Mouse (Mus musculus) heart, adult 9 months (tissue): ENCODE measurements around the gene St6galnac6.

Source experiments
- DNase-seq, 2 experiments: peaks; one replicate each; pipeline ENCODE4 v3.0.0; 2022; ENCODE audit warnings: low spot score in 2 of 2

The St6galnac6 gene

DNA sequence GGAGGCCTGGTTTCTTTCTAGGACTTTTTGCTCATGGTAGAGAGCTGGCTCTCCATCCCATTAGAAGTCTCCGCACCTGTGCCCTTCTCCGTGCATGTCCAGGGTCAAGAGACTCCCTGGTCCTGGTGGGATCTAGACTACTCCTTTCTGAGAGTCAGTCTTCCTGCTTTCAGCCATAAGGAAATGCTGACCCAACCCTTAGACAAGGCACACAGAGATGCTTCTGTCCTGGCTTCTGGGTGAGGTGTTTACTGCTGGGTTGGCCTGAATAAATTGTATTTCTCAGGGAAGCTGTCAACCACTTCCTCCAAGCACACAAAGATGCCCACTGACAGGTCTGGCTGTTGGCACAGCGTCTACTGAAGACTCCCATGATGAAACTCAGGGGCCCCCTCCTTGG, at the start of gene St6galnac6:
TSS of gene St6galnac6 (plus strand) at position 301 of the 400 bp plus-strand sequence.
- no peak for DNase-seq

DNA sequence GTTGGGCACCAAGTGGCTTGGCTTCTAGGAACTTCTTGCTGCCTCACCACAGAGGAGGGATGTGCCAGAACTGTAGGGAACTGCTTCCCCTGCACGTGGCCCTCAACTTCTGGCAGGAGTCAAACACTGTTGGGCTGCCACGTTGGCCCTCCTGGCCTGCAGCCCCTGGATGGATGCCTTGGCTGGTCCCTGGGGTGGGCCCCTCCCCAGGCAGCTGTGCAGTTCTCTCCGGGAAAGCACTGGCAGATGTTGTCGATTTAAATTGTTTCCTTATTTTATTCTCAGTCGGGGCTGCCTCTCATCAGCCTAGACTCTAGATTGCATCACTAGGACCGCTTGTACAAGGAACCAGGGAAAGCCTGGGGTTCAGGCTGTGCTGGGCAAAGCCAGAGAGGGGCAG, 49.7 kb upstream of the St6galnac6 start:
- DNase-seq: peak; percentile 82 to 86

DNA sequence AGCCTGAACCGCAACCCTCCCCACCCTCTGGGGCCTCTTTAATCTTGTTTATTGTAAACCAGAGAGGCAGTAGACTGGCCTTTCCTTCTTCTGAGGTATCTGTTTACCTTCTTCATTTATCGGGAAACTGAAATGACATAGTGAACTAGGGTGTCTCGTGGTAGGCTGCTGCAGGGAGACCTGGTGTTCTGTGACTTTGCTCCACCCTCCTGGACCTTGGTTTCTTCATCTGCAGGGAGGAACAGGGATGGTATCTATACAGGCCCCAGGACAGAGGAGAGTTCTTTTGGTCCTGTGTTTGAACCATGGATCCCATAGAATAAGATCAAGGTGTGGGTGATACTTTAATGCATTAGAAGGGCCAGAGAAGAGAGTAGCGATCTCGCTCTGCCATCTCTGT, 48.3 kb upstream of the St6galnac6 start:
- no peak for DNase-seq

DNA sequence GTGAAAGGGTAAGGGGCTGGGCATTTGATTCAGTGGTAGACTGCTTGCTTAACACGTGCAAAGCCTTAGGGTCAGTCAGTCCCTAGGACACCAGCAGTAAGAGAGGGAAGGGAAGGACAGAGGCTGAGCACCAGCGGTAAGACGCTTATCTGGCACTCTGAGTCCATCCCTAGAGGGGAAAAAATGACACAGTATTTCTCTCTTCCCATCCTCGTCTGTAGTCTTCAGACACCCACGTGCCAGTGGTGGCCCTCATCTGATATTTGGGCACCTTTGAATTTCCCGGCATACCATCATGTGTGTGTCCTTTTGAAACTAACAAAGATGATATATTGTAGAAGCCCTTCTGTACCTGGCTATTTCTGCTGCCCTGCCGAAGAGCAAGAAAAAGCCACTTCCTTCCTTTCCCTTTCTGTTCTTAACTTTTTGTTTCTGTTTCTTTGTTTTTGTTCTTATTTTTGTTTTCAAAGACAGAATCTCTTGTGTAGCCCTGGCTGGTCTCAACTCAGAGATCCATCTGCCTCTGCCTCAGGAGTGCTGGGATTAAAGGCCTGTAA, 45.8 kb upstream of the St6galnac6 start:
- DNase-seq: no peak

DNA sequence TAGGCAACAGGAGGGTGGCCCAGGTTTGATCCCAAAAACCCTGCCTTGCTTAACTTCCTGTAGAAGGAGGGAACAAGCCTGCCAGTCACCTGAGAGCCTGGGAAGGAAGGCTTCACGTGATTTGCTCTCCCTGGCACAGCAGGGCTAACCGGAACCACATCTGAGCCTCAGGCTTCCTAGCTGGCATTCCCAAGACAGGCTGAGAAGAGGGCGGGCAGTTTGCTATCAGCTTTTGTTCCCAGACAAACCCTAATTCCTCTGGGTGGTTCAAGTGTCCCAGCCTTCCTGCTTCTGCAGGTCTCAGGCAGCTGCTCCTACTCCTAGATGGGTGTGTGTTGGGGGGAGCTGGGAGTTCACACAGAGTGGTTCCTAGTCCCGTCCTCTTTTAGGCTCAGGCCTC, 44.0 kb upstream of the St6galnac6 start:
- DNase-seq: no peak

DNA sequence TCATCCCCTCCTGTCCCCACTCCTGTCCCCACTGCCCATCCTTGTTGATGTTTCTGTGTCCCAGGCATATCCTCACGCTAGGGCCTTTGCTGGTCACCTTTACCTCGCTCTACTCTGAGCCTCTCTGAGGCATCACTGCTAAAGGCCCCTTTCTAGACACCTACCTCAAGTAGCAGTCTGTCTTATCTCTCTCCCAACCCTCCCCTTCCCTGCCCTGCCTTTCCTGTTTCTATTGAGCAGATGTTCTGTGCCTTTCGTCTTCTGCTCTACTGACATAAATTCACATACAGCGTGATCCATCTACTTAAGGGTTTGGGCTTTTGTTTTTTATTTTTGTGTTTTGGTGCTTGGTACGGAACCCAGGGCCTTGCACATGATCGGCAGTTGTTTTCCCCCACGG, 43.5 kb upstream of the St6galnac6 start:
- no peak for DNase-seq

DNA sequence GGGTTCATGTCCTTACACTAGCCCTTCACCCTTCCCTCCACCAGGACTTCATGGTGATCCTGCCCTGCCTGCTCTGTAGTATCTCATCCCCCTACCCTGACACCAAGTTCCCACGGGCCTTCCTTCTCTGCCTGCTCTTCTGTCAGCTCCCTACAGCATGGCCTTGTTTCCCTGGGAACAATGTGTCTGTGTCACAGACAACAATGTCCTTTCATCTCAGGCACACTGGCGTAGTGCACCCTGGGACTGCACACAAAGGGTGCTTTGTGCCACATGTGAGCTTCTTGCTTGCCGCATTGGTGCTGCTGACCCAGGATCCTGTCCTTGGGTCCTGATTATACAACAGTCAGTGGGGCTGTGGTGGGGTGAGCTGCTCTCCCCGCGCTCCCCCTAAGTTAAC, 39.9 kb upstream of the St6galnac6 start:
- DNase-seq: no peak

DNA sequence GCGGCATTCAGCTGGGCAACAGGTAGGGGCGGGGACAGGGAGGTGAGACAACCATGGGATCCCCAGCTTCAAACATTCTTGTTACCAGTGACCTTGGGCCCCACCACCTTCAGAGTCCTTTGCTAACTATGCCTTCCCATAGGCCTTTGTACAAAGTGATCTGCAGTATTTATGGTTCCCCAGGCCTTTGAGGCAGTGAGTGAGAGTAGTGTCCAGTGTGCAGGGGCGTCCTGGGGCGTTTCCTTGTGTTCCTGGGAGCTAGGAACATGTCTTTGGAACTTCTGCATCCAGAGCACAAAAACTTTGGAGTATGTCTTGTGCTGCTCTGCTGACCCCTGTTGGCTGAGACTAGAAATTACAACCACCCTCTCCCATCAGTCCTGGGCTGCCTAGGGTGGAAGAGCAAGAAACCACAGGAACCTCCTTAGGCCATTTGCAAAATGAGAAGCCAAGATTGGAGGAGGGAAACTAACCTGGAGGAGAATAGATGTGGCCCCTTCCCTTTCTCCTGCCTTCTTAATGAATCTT, 32.9 kb upstream of the St6galnac6 start:
- peak; percentile 59 to 75 for DNase-seq

DNA sequence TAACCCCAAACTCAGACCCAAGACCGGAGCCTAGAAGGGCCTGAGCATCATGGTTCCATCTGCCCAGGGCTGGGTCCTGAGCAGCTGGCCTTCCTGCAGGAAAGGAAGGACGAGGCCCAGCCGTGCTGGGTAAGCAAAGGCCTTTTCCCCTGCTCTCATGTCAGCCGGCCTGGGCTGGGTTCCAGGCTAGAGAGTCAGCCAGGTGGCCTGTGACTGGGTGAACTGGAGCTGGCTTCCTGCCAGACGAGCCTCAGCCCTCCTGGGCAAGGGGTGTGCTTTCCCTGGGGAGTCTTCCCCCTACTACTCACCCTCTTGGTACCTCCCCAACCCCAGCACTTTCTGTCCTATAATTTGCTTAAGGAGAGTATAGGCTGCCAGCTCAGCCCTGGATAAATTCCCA, 31.4 kb upstream of the St6galnac6 start:
- DNase-seq: no peak

DNA sequence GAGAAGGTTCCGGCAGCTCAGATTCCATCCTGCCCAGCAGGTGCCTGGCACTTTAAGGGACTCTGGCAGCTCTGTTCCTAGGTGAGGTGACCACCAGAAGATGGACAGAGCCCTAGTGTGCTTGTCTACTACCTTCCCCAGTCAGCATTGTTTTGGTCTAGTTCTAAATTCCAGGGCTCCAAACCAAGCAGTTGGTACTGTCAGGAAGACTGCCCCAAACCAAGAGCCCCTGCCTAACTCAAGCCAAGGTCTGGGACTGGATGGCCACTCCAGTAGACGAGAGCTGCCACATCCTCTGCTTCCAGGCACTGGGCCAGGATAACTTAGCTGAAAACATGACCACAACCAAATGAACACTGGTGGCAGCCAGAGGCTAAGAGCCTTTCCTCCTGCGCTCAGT, 30.6 kb upstream of the St6galnac6 start:
- no peak for DNase-seq

DNA sequence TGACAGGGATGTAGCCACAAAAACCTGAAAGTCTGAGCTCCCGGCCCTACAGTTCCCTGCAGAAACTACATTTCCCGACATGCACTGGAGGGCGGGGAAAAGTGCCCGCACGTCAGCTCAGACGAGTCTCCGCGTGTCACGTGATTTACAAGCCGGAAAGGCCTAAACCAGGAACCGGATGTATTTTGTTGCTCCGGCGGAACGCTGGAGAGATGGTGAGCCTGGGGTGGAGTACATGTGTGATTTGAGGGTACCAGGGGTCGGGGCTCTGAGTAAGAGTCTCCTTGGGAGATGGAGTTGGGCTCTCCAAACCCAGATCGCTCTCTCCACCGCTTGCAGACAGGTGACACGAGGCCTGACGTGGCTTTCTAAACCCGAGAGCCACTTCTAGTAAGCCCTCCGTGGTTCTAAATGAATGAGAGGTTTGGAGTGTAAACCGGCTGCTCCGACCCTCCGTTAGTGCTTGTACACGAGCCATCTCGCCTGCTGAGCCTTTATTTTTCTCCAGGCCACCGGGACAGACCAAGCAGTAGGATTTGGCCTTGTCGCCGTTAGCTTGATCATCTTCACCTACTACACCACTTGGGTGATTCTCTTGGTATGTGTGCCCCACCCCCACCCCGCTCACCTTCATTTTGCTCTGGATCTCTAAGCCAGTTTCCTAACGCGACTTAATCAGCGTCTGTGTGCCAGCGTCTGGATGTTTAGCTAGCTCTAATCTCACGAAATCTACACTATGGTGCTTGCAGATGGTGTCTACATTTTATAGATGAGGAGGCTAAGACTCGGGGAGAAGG, 28.6 kb upstream of the St6galnac6 start, which contains the start of gene Dpm2:
TSS of gene Dpm2 (plus strand) at position 161 of the 797 bp plus-strand sequence.
- peak; percentile 90 to 92 for DNase-seq

DNA sequence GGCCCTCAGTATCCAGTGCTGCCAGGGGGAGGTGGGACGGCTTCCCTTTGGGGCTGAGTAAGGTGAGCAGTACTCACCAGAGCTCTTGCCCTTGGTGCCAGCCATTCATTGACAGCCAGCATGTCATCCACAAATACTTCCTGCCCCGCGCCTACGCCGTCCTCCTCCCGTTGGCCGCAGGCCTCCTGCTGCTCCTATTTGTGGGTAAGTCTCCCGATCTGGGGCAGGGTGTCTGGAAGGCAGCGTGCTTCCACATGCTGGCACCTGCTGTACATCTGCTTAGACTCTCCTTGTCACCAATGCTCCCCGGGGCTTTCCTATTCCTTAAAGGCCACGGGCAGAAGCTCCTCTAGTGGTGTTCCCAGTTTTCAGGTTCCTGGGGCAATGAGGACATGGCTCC, 27.3 kb upstream of the St6galnac6 start:
- DNase-seq: no peak

DNA sequence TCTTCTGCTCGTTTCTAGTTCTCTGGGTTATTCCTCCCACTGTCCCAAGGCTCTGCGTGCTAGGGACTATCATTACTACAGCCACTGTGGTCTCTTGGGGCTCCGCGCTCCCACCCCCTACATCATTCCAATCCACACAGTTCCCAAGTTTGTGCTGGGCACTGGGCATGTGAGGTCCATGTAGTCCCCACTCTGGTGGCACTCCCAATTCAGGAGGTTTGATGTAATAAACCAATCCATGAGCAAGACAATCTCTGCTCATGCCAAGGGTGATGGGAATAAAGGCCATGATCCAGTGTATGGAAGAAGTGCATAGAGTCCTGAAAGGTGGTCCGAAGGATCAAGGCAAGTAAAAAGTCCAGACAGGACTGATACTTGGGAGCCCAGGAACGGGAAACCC, 25.0 kb upstream of the St6galnac6 start, which contains the start of gene Pip5kl1:
TSS of gene Pip5kl1 (plus strand) at position 301 of the 400 bp plus-strand sequence.
- no peak for DNase-seq

DNA sequence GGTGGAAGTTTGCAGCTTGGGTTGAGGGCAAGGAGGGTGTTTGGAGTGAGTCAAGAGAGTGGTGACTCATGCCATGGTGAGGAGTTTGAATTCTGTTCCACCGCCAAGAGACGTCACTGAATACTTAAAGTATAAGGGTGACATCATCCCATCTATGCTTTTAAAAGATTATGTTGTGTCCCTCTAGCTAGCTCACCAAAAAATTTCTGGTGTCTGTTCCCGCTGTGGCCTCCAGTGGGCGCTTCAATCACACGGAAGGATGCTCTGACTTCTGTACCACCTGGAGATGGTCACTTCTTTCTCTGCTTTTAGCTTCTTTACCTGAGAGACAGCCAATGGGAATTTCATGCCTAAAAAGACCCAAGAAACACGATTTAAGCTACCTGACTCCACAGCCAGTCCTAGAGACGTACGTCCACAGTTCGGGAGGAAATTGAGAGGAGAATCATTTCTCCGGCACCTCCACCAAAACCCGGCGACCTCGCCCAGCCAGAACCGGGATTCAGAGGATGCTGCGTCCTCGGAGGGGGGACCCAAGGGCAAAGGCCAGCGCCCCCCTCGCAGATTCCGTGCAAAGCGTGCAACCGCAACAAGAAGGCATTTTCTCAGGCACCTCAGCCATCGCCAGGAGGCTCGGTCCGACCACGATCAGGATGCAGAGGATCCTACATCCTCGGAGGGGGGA, 24.5 kb upstream of the St6galnac6 start:
- DNase-seq: no peak

DNA sequence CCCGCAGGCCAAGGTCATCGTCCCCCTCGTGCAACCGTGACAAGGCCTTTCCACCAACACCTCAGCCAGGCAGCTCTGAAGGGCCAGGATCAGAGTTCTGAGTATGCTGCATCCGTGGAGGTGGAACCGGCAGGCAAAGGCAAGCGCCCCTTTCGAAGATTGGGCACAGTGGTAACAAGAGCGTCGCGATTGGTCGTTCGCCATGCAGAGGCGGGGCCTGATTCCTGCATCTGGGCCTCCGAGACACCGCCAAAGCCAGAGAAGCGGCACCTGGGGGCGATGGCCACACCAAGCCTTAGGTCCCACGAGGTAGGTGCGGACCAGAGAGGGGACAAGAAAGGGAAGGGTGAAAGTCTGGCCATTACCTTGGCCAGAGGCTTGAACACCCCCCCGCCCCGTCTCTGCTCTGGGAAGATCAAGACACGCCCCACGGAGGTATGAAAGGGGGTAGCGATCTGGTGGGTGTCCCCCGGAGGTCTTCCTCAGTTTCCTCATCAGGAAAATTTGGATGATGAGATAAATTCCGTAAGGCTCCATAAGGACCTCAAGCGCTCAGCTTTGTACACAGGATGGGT, 23.8 kb upstream of the St6galnac6 start, which contains the start of gene 9430097D07Rik:
TSS of gene 9430097D07Rik (minus strand) at position 99 of the 575 bp plus-strand sequence.
- no peak for DNase-seq

DNA sequence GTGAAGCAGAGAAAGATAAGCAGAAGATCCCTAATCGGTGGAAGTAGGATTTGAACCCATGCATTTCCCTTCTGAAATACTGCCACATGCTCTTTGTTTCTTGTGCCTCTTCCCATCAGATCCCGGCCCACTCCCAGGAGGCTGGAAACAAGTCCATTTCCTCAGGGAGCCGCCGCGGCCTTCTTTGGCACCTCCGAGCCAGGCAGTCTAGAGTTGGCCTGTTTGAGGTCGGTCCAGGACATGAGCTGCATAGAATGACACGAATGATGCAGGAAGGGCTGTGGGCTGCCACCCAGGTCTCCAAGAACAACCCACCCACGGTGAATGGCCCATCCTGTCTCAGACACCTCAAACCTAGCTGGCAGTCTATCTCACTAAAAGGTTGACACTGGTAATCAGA, 23.0 kb upstream of the St6galnac6 start:
- no peak for DNase-seq

DNA sequence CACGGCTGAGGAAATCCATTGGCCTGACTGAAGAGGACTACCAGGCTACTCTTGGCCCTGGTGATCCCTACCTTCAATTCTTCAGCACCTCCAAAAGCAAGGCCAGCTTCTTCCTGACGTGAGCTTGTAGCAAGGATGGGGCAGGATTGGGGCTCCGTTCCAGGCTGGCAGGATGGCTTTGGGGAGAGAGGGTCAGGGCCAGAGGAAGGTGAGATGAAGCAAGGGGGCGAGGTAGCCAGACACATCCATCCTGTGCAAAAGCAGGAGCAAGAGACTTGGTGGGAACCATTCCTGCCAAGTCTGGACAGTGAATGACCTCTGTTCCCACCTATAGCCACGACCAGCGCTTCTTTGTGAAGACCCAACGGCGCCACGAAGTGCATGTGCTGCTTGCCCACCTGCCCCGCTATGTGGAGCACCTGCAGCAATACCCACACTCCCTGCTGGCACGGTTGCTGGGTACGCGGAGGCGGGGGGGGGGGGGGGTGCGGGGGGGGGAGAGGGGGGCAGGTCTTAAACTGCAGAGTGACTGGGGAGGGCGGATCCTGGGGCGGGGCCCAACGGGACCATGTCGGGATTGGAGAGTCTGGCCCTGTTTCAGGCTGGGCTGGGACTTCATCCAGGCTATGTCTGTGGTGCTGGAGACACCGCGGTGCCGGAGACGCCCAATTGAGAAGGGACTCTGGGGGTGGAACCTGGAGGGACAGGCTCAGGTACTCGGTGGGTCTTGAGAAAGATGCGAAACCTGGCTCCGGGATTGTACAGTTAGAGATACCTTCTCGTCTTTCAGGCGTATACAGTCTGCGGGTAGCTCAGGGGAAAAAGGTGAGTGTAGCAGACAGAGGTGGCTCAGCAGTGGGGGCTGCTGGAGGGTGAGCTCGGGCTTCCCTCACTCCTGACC, 21.1 kb upstream of the St6galnac6 start:
- DNase-seq: no peak

DNA sequence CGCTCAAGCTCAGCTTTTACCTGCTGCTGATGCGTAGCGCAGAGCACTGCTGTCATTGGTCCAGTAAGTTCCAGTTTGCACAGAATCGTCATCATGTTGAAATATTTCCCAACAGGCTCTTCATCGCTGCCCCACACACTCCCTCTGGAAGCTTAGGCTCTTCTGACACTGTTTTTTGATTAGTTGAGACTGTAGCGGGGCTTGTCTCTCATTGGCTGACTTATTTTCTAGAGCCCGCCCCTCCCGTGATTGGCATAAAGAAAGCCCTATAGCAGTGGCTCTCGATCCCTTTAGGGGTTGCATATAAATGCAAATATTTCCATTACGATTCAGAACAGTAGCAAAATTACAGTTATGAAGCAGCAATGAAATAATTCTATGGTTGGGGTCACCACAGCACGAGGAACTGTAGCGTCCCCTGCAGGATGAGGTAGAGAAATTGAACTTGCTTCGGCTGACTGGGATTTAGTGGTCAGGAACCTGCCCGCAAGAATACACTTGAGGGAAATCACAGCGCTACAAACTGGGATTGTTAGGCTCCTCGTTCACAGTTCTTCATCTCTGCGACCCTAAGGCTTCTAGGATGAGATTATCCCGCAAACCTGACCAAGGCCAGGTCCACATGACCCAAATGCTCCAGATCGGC, 17.9 kb upstream of the St6galnac6 start:
- no peak for DNase-seq

DNA sequence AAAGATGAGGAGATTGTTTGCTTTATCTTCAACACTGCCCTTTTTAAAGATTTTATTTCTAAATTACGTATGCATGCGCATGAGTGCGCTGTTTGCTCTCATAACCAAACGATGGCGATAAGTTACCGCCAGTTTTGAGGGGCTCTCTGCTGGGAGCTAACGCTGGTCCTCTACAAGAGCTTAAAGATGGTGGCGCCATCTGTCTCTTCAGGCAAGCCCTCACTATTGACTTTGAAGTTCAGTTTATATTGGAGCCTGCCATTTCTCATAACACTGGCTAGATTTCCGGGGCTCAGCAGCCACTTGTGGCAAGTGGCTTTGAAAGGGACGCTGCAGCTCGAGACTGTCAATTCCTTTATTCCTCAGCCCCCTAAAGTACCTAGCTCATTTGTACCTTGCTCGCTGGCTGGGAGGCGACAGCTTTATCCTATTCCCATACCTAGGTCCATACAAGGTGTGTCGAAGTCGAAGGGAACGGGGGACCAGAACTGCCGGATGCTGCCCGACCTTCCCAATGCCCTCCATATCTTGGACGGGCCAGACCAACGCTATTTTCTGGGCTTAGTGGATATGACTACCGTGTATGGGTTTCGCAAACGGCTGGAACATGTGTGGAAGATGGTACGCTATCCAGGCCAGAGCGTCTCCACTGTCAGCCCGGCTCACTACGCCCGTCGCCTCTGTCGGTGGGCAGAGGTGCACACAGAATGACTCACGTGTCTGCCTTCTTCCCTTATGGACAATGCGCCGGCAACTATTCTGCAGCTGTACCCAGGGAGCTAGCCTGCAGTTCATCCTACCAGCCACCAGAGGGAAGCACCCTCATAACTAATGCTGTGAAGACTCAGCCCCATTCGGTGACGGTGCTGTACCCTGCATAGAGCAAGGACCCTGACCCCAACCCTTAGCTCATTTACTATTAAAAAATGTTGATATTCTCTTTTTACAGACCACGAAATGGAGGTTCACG, 16.4 kb upstream of the St6galnac6 start:
- DNase-seq: peak; percentile 80 to 84
